Mouse (Mus musculus) neutrophil, adult 5-6 weeks (primary cell): ENCODE data around the gene Nr2c2ap. TPM values are rescaled to one million over a fixed set of nuclear protein-coding genes. Genes with fewer than 3 reads are reported as not detected.

Source experiments
- total RNA-seq: library from RNA; stranded (forward); fragments of 200-1000 nt; gene quantifications from 2 replicates; pipeline ENCODE4 v1.2.3, GENCODE M21; 2017

The Nr2c2ap gene
- total RNA-seq, 1 experiment from 2014 or later = 5.2 TPM

Other genes starting within 250 kb of the Nr2c2ap start
- not detected in 2 replicates for gene Cilp2, start 243.6 kb upstream of the Nr2c2ap start, total RNA-seq
- 0.93 and 1.7 TPM in 2 replicates for gene Tssk6, start 229.1 kb upstream of the Nr2c2ap start, total RNA-seq
- 55.9 and 58.3 TPM in 2 replicates for gene Ndufa13, start 228.8 kb upstream of the Nr2c2ap start, total RNA-seq
- 0.61 TPM in 1 of 2 replicates, not detected in the other for gene Yjefn3, start 228.6 kb upstream of the Nr2c2ap start, total RNA-seq
- gene Gatad2a, start 134.9 kb upstream of the Nr2c2ap start, total RNA-seq = 52.6 and 64.2 TPM in 2 replicates
- gene Mau2, start 88.6 kb upstream of the Nr2c2ap start, total RNA-seq = 104 and 111 TPM in 2 replicates
- gene Sugp1, start 88.5 kb upstream of the Nr2c2ap start, total RNA-seq = 46.8 and 51.9 TPM in 2 replicates
- gene Tm6sf2, start 58.4 kb upstream of the Nr2c2ap start, total RNA-seq = 0.74 and 0.93 TPM in 2 replicates
- gene Hapln4, start 47.9 kb upstream of the Nr2c2ap start, total RNA-seq = not detected in 2 replicates
- not detected in 2 replicates for gene Ncan, start 10.5 kb upstream of the Nr2c2ap start, total RNA-seq
- gene Rfxank, start 7.8 kb downstream of the Nr2c2ap start, total RNA-seq = 17.1 and 18.7 TPM in 2 replicates
- gene Borcs8, start 8.2 kb downstream of the Nr2c2ap start, total RNA-seq = 55.7 and 63.4 TPM in 2 replicates
- gene Mef2b, start 8.4 kb downstream of the Nr2c2ap start, total RNA-seq = 0.70 and 0.86 TPM in 2 replicates
- gene Tmem161a, start 41.0 kb downstream of the Nr2c2ap start, total RNA-seq = 6.8 and 15.2 TPM in 2 replicates
- 3.2 and 5.0 TPM in 2 replicates for gene Slc25a42, start 81.0 kb downstream of the Nr2c2ap start, total RNA-seq
- gene Sugp2, start 102.9 kb downstream of the Nr2c2ap start, total RNA-seq = 39.7 and 43.2 TPM in 2 replicates
- gene Armc6, start 103.1 kb downstream of the Nr2c2ap start, total RNA-seq = 5.8 and 6.9 TPM in 2 replicates
- gene Homer3, start 151.5 kb downstream of the Nr2c2ap start, total RNA-seq = 4.4 and 6.3 TPM in 2 replicates
- 50.1 and 57.6 TPM in 2 replicates for gene Ddx49, start 171.2 kb downstream of the Nr2c2ap start, total RNA-seq
- gene Cope, start 171.2 kb downstream of the Nr2c2ap start, total RNA-seq = 67.8 and 67.9 TPM in 2 replicates
- not detected in 2 replicates for gene Cers1, start 184.4 kb downstream of the Nr2c2ap start, total RNA-seq
- gene Gdf1, start 198.5 kb downstream of the Nr2c2ap start, total RNA-seq = not detected in 2 replicates
- 34.0 and 36.8 TPM in 2 replicates for gene Upf1, start 221.9 kb downstream of the Nr2c2ap start, total RNA-seq
- gene Comp, start 242.2 kb downstream of the Nr2c2ap start, total RNA-seq = 1.0 TPM in 1 of 2 replicates, not detected in the other